Mouse (Mus musculus): Measurements from ENCODE around the gene Fkbp1a. TPM values are rescaled to one million over a fixed set of nuclear protein-coding genes. Genes with fewer than 3 reads are reported as not detected.

Gene Fkbp1a
- total RNA-seq (2021): 100 to 1,000 TPM; 213 to 229 TPM

- DNase-seq: peak; percentile 98
- intact Hi-C loops (cut with DNase I): loop anchor here (2.0 kb wide), 2 partner anchors 32 to 48 kb away; partner anchors contain the start of gene Nsfl1c
Measured at GRCm38 (mm10) chr2:151542323-151543062, at the start of gene Fkbp1a. Gene Fkbp1a, plus strand, starts transcription at chr2:151542483.

GRCm38 (mm10) chr2:151494035-151494803 is 48.1 kb upstream of the Fkbp1a start, which contains the start of gene Nsfl1c:
Gene Nsfl1c, plus strand, starts transcription at chr2:151494182.
- intact Hi-C loops (cut with DNase I): loop anchor here (1.0 to 5.0 kb wide), 5 partner anchors 49 to 817 kb away; partner anchors contain the start of gene Fkbp1a
- peak; percentile 97 for DNase-seq

GRCm38 (mm10) chr2:151498358-151498757 is 43.9 kb upstream of the Fkbp1a start:
- no peak for DNase-seq

GRCm38 (mm10) chr2:151500442-151501007 is 41.8 kb upstream of the Fkbp1a start:
- no peak for DNase-seq
- intact Hi-C loops (cut with DNase I): no loop called here

More at GRCm38 (mm10) chr2:151498358-151498757, 43.9 kb upstream of the Fkbp1a start:
- intact Hi-C loops (cut with DNase I): no loop called here

- no peak for DNase-seq
- intact Hi-C loops (cut with DNase I): no loop called here
Measured at GRCm38 (mm10) chr2:151504226-151504625, 38.1 kb upstream of the Fkbp1a start.

GRCm38 (mm10) chr2:151512199-151512598 is 30.1 kb upstream of the Fkbp1a start:
- intact Hi-C loops (cut with DNase I): no loop called here
- DNase-seq: peak; percentile 34 to 59

- no peak for DNase-seq
- intact Hi-C loops (cut with DNase I): no loop called here
Measured at GRCm38 (mm10) chr2:151513525-151514285, 28.6 kb upstream of the Fkbp1a start.

- DNase-seq: no peak
Measured at GRCm38 (mm10) chr2:151519000-151519399, 23.3 kb upstream of the Fkbp1a start.

GRCm38 (mm10) chr2:151524324-151525041 is 17.8 kb upstream of the Fkbp1a start:
- intact Hi-C loops (cut with DNase I): no loop called here
- no peak for DNase-seq

More at GRCm38 (mm10) chr2:151519000-151519399, 23.3 kb upstream of the Fkbp1a start:
- intact Hi-C loops (cut with DNase I): no loop called here

GRCm38 (mm10) chr2:151525520-151525919 is 16.8 kb upstream of the Fkbp1a start:
- intact Hi-C loops (cut with DNase I): no loop called here
- no peak for DNase-seq

GRCm38 (mm10) chr2:151528066-151528465 is 14.2 kb upstream of the Fkbp1a start:
- no peak for DNase-seq
- intact Hi-C loops (cut with DNase I): no loop called here

- intact Hi-C loops (cut with DNase I): no loop called here
- no peak for DNase-seq
Measured at GRCm38 (mm10) chr2:151529169-151529568, 13.1 kb upstream of the Fkbp1a start.

- DNase-seq: no peak
- intact Hi-C loops (cut with DNase I): no loop called here
Measured at GRCm38 (mm10) chr2:151530378-151531230, 11.7 kb upstream of the Fkbp1a start.

- intact Hi-C loops (cut with DNase I): no loop called here
- DNase-seq: no peak
Measured at GRCm38 (mm10) chr2:151533632-151534031, 8.7 kb upstream of the Fkbp1a start.

- intact Hi-C loops (cut with DNase I): no loop called here
- DNase-seq: no peak
Measured at GRCm38 (mm10) chr2:151535961-151536617, 6.2 kb upstream of the Fkbp1a start.

GRCm38 (mm10) chr2:151536618-151536974 is 5.7 kb upstream of the Fkbp1a start:
- intact Hi-C loops (cut with DNase I): no loop called here
- DNase-seq: peak; percentile 45 to 50

- intact Hi-C loops (cut with DNase I): no loop called here
- DNase-seq: no peak
Measured at GRCm38 (mm10) chr2:151538646-151539045, 3.6 kb upstream of the Fkbp1a start.

Data from heart, postnatal 36 days (tissue).